Mouse (Mus musculus): ENCODE results near the gene Morf4l2.

GRCm38 (mm10) chrX:136692294-136692675 lies 51.2 kb downstream of the Morf4l2 start:
- no peak for TF ChIP-seq CTCF (IDR thresholded peaks at IDR 0.05; ENCODE audit: borderline replicate concordance, insufficient read depth, low read depth, low read length)
- TF ChIP-seq POLR2A (IDR thresholded peaks at IDR 0.05; ENCODE audit: borderline replicate concordance, insufficient read depth, low read length): no peak
